Mouse (Mus musculus): Measurements from ENCODE around the gene Pisd. TPM values are rescaled to one million over a fixed set of nuclear protein-coding genes. Genes with fewer than 3 reads are reported as not detected.
"Not testable (repeated sequence)": the region's sequence is repeated elsewhere in the genome, so short reads cannot be mapped to it uniquely, and the experiment has no call there.

The Pisd gene
- polyA plus RNA-seq, 1 experiment from 2014 or later, result 88.3 TPM

- no peak for DNase-seq (ENCODE audit: low spot score)
- WGBS, result 91% methylated on average over 3 of the region's 3 CpGs
Observed at GRCm38 (mm10) chr5:32767004-32767403, 18.4 kb downstream of the Pisd start.

GRCm38 (mm10) chr5:32761566-32762140 lies 23.8 kb downstream of the Pisd start:
- Histone ChIP-seq H3K36me3 (peaks cover 56% of the 10 kb centered on the region), H3K9me3 (no peaks in the 10 kb centered on the region), H3K27me3 (ENCODE audit: insufficient read depth, poor library complexity, severe bottlenecking) (no peaks in the 10 kb centered on the region), H3K27ac (no peak overlapping the region), H3K4me1 (replicated peaks) (no peaks in the 10 kb centered on the region), H3K4me3 (no peak overlapping the region)
- WGBS, result 93% methylated on average over 5 of the region's 5 CpGs
- no peak for DNase-seq (ENCODE audit: low spot score)

More at GRCm38 (mm10) chr5:32767004-32767403, 18.4 kb downstream of the Pisd start:
- peaks cover 48% of the 10 kb centered on the region for H3K36me3 ChIP-seq
- no peak overlapping the region for H3K27ac ChIP-seq
- no peaks in the 10 kb centered on the region for H3K4me1 ChIP-seq (replicated peaks)
- H3K9me3 ChIP-seq, result no peaks in the 10 kb centered on the region
- H3K4me3 ChIP-seq, result no peak overlapping the region
- H3K27me3 ChIP-seq (ENCODE audit: insufficient read depth, poor library complexity, severe bottlenecking), result no peaks in the 10 kb centered on the region

- no peaks in the 10 kb centered on the region for H3K9me3 ChIP-seq
- H3K27me3 ChIP-seq (ENCODE audit: insufficient read depth, poor library complexity, severe bottlenecking), result no peaks in the 10 kb centered on the region
- no peaks in the 10 kb centered on the region for H3K4me1 ChIP-seq (replicated peaks)
- no peak for DNase-seq (ENCODE audit: low spot score)
- peaks cover 56% of the 10 kb centered on the region for H3K36me3 ChIP-seq
- 91% methylated on average over 3 of the region's 3 CpGs for WGBS
- no peak overlapping the region for H3K27ac ChIP-seq
- no peak overlapping the region for H3K4me3 ChIP-seq
Observed at GRCm38 (mm10) chr5:32760787-32761186, 24.7 kb downstream of the Pisd start.

GRCm38 (mm10) chr5:32760352-32760751 lies 25.1 kb downstream of the Pisd start:
- not testable (repeated sequence) for DNase-seq (ENCODE audit: low spot score); H3K4me1 ChIP-seq (replicated peaks); H3K27ac ChIP-seq; H3K27me3 ChIP-seq (ENCODE audit: insufficient read depth, poor library complexity, severe bottlenecking); H3K4me3 ChIP-seq; H3K9me3 ChIP-seq
- H3K36me3 ChIP-seq, result peaks cover 56% of the 10 kb centered on the region
- 92% methylated on average over 18 of the region's 18 CpGs for WGBS

- Histone ChIP-seq H3K27ac (no peak overlapping the region), H3K4me3 (no peak overlapping the region), H3K27me3 (ENCODE audit: insufficient read depth, poor library complexity, severe bottlenecking) (no peaks in the 10 kb centered on the region), H3K4me1 (replicated peaks) (no peaks in the 10 kb centered on the region), H3K9me3 (no peaks in the 10 kb centered on the region), H3K36me3 (peaks cover 53% of the 10 kb centered on the region)
- no peak for DNase-seq (ENCODE audit: low spot score)
- WGBS, result 87% methylated on average over 2 of the region's 2 CpGs
Observed at GRCm38 (mm10) chr5:32759662-32760061, 25.8 kb downstream of the Pisd start.

- no peaks in the 10 kb centered on the region for H3K9me3 ChIP-seq
- H3K36me3 ChIP-seq, result peaks cover 17% of the 10 kb centered on the region
- no peak overlapping the region for H3K27ac ChIP-seq
- WGBS, result 96% methylated on average over 8 of the region's 8 CpGs
- H3K27me3 ChIP-seq (ENCODE audit: insufficient read depth, poor library complexity, severe bottlenecking), result no peaks in the 10 kb centered on the region
- no peak overlapping the region for H3K4me3 ChIP-seq
- 0 out of 2 replicates have a peak, but pooled peaks cover 8% of the 10 kb centered on the region for H3K4me1 ChIP-seq (replicated peaks)
- DNase-seq (ENCODE audit: low spot score), result no peak
Observed at GRCm38 (mm10) chr5:32756141-32756540, 29.3 kb downstream of the Pisd start.

GRCm38 (mm10) chr5:32751736-32752135 lies 33.7 kb downstream of the Pisd start:
- no peak overlapping the region for H3K4me3 ChIP-seq
- DNase-seq (ENCODE audit: low spot score), result no peak

GRCm38 (mm10) chr5:32748936-32749335 lies 36.5 kb downstream of the Pisd start:
- no peak for DNase-seq (ENCODE audit: low spot score)
- WGBS, result 93% methylated on average over 6 of the region's 6 CpGs
- Histone ChIP-seq H3K9me3 (no peaks in the 10 kb centered on the region), H3K27me3 (ENCODE audit: insufficient read depth, poor library complexity, severe bottlenecking) (no peaks in the 10 kb centered on the region), H3K4me1 (replicated peaks) (peaks cover 34% of the 10 kb centered on the region), H3K4me3 (no peak overlapping the region), H3K27ac (no peak overlapping the region), H3K36me3 (no peaks in the 10 kb centered on the region)

More at GRCm38 (mm10) chr5:32751736-32752135, 33.7 kb downstream of the Pisd start:
- H3K27me3 ChIP-seq (ENCODE audit: insufficient read depth, poor library complexity, severe bottlenecking), result no peaks in the 10 kb centered on the region
- H3K36me3 ChIP-seq, result 0 out of 2 replicates have a peak, but pooled peaks cover 2% of the 10 kb centered on the region
- no peaks in the 10 kb centered on the region for H3K9me3 ChIP-seq
- H3K27ac ChIP-seq, result no peak overlapping the region
- peaks cover 14% of the 10 kb centered on the region for H3K4me1 ChIP-seq (replicated peaks)
- 62% methylated on average over 2 of the region's 2 CpGs for WGBS

GRCm38 (mm10) chr5:32747650-32748375 lies 37.6 kb downstream of the Pisd start:
- peak; percentile 51 for DNase-seq (ENCODE audit: low spot score)
- 66% methylated on average over 6 of the region's 6 CpGs for WGBS
- H3K36me3 ChIP-seq, result no peaks in the 10 kb centered on the region

GRCm38 (mm10) chr5:32745705-32746655 lies 39.5 kb downstream of the Pisd start:
- 8% methylated on average over 10 of the region's 10 CpGs for WGBS
- Histone ChIP-seq H3K4me1 (replicated peaks) (peaks cover 46% of the 10 kb centered on the region), H3K27me3 (ENCODE audit: insufficient read depth, poor library complexity, severe bottlenecking) (no peaks in the 10 kb centered on the region), H3K36me3 (no peaks in the 10 kb centered on the region), H3K9me3 (no peaks in the 10 kb centered on the region), H3K4me3 (peak overlapping the region; percentile 47), H3K27ac (peak overlapping the region; percentile 82)
- DNase-seq (ENCODE audit: low spot score), result peak; percentile 64

More at GRCm38 (mm10) chr5:32747650-32748375, 37.6 kb downstream of the Pisd start:
- no peaks in the 10 kb centered on the region for H3K9me3 ChIP-seq
- no peaks in the 10 kb centered on the region for H3K27me3 ChIP-seq (ENCODE audit: insufficient read depth, poor library complexity, severe bottlenecking)
- H3K4me1 ChIP-seq (replicated peaks), result peaks cover 37% of the 10 kb centered on the region
- no peak overlapping the region for H3K27ac ChIP-seq
- H3K4me3 ChIP-seq, result no peak overlapping the region

GRCm38 (mm10) chr5:32742149-32742548 lies 43.3 kb downstream of the Pisd start:
- peaks cover 43% of the 10 kb centered on the region for H3K4me1 ChIP-seq (replicated peaks)
- peak overlapping the region; percentile 72 for H3K27ac ChIP-seq
- H3K27me3 ChIP-seq (ENCODE audit: insufficient read depth, poor library complexity, severe bottlenecking), result no peaks in the 10 kb centered on the region
- DNase-seq (ENCODE audit: low spot score), result peak; percentile 35
- H3K9me3 ChIP-seq, result no peaks in the 10 kb centered on the region
- 50% methylated on average over 9 of the region's 9 CpGs for WGBS
- no peak overlapping the region for H3K4me3 ChIP-seq
- peaks cover 16% of the 10 kb centered on the region for H3K36me3 ChIP-seq

- H3K27me3 ChIP-seq (ENCODE audit: insufficient read depth, poor library complexity, severe bottlenecking); DNase-seq (ENCODE audit: low spot score); H3K4me3 ChIP-seq; H3K9me3 ChIP-seq: not testable (repeated sequence)
- Histone ChIP-seq H3K36me3 (peaks cover 23% of the 10 kb centered on the region), H3K4me1 (replicated peaks) (peaks cover 36% of the 10 kb centered on the region), H3K27ac (peak overlapping the region; percentile 72)
- 78% methylated on average over 4 of the region's 4 CpGs for WGBS
Observed at GRCm38 (mm10) chr5:32741377-32741776, 44.1 kb downstream of the Pisd start.

Measured in hindbrain, embryonic 10.5 days (tissue).